Mouse (Mus musculus): ENCODE measurements around the gene 5031439G07Rik.

GRCm38 (mm10) chr15:85022211-85022610 lies 33.9 kb upstream of the 5031439G07Rik start:
- TF ChIP-seq POLR2A (IDR thresholded peaks at IDR 0.05; ENCODE audit: borderline replicate concordance, extremely low read depth, low read depth, low read length): no peak
- TF ChIP-seq CTCF (IDR thresholded peaks at IDR 0.05; ENCODE audit: insufficient read depth, low read length): no peak

Measured in lung, adult 2 months (tissue).